Mouse (Mus musculus) lung, postnatal 0 days (tissue): ENCODE data around the gene Taco1. TPM values are rescaled to one million over a fixed set of nuclear protein-coding genes. Genes with fewer than 3 reads are reported as not detected.

Source experiments
- ATAC-seq: fragments of 200-750 bp; cut with Nextera tagmentation; 2 replicates; pipeline ENCODE4 v1.8.0; 2017; ENCODE audit warnings: moderate library complexity
- DNase-seq: peaks from one replicate; pipeline ENCODE4 v3.0.0-alpha.2; 2016; ENCODE audit warnings: low spot score
- H3K27ac ChIP-seq: fragments of 300-500 bp; sonication (generic); 2 replicates; pipeline ENCODE4 v1.5.1; 2014; ENCODE audit warnings: antibody characterized with exemption, mild to moderate bottlenecking, low read length, mixed read lengths
- H3K27me3 ChIP-seq: fragments of 300-500 bp; sonication (generic); replicated peaks from 2 replicates; pipeline ENCODE4 v1.6.1; 2014; ENCODE audit warnings: low read length, mixed read lengths; ENCODE audit not compliant: insufficient read depth
- H3K36me3 ChIP-seq: fragments of 300-500 bp; sonication (generic); 2 replicates; pipeline ENCODE4 v1.6.1; 2014; ENCODE audit warnings: low read length, mixed read lengths; ENCODE audit not compliant: insufficient read depth
- H3K4me1 ChIP-seq: fragments of 300-500 bp; sonication (generic); 2 replicates; pipeline ENCODE4 v1.6.1; 2014; ENCODE audit warnings: antibody characterized with exemption, low read depth, low read length, mixed read lengths; ENCODE audit not compliant: insufficient read depth
- H3K4me2 ChIP-seq: fragments of 300-500 bp; sonication (generic); replicated peaks from 2 replicates; pipeline ENCODE4 v1.6.1; 2014; ENCODE audit warnings: low read depth, mild to moderate bottlenecking, low read length, moderate library complexity, mixed read lengths
- H3K4me3 ChIP-seq: fragments of 300-500 bp; sonication (generic); 2 replicates; pipeline ENCODE4 v1.5.1; 2014; ENCODE audit warnings: low read depth, low read length
- H3K9ac ChIP-seq: fragments of 300-500 bp; sonication (generic); replicated peaks from 2 replicates; pipeline ENCODE4 v1.6.1; 2014; ENCODE audit warnings: low read depth, mild to moderate bottlenecking
- H3K9me3 ChIP-seq: fragments of 300-500 bp; sonication (generic); 2 replicates; pipeline ENCODE4 v1.6.1; 2016; ENCODE audit warnings: low read length, mixed read lengths
- CTCF ChIP-seq: IDR thresholded peaks from 2 replicates; pipeline ENCODE4 v1.5.1; 2016; ENCODE audit warnings: antibody characterized with exemption, mild to moderate bottlenecking
- EP300 ChIP-seq: IDR thresholded peaks from 2 replicates; pipeline ENCODE4 v1.6.1; 2016; ENCODE audit warnings: antibody characterized with exemption, mild to moderate bottlenecking, control low read depth
- WGBS: fragments of 180-500 bp; shearing (Covaris S2); extraction: QIAGEN DNeasy Blood & Tissue Kit; methylation state at CpG from one replicate; pipeline ENCODE4 v1.1.7; 2014; 5-methylcytosine and 5-hydroxymethylcytosine counted together
- polyA plus RNA-seq: library from polyadenylated mRNA; unstranded; fragments of >200 nt; fragmentation: Nextera tagmentation; extraction: Ambion mirVana; gene quantifications from 2 replicates; pipeline ENCODE4 v1.2.1, GENCODE M21; 2015

Gene Taco1
- polyA plus RNA-seq, 1 experiment from 2014 or later = 5.7 TPM

DNA sequence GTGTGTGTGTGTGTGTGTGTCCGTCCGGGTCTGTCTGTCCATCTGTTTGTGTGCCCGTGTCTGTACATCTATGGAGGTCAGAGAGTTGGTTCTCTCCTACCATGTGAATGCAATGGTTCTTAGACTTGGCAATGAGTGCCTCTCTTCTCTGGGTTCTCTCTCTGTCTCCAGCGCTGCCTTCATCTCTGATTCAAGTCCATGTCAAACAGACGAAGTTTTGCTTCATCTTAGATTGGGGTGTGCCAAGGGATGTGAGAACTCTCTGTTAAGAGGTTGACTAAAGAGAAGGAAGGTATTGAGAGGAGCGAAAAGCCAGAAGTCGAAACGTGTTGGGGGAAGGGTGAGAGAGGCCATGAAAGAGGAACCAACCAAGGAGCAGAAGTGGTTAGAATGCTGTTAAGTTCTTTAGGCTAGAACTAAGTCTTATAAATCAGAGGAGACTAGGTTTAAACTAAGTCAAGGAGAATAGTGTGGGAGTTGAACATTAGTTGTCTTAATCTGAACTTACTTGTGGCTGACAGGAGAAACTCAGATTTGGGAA lies 40.3 kb downstream of the Taco1 start:
- ATAC-seq (no peak), DNase-seq (peak; percentile 50)
- Histone ChIP-seq H3K4me1 (no peaks in the 10 kb centered on the region), H3K4me2 (no peak overlapping the region), H3K27ac (no peak overlapping the region), H3K36me3 (no peaks in the 10 kb centered on the region), H3K27me3 (no peaks in the 10 kb centered on the region), H3K4me3 (no peak overlapping the region), H3K9me3 (no peaks in the 10 kb centered on the region), H3K9ac (no peak overlapping the region)
- WGBS = 70% methylated on average over 8 of the region's 8 CpGs
- no peak for TF ChIP-seq EP300
- no peak for TF ChIP-seq CTCF

- Histone ChIP-seq H3K4me2 (no peak overlapping the region), H3K9me3 (no peaks in the 10 kb centered on the region), H3K27ac (no peak overlapping the region), H3K4me1 (no peaks in the 10 kb centered on the region), H3K4me3 (no peak overlapping the region), H3K36me3 (peaks cover 12% of the 10 kb centered on the region; the same call in 1 of the 2 replicates), H3K27me3 (no peaks in the 10 kb centered on the region), H3K9ac (no peak overlapping the region)
- no peak for DNase-seq
- TF ChIP-seq CTCF (no peak), EP300 (no peak)
- ATAC-seq = no peak
These were observed 45.8 kb downstream of the Taco1 start for GRCm38 (mm10) chr11:106111688-106112087.

- TF ChIP-seq EP300 = no peak
- no peak for TF ChIP-seq CTCF
- H3K9ac ChIP-seq = no peak overlapping the region
- ATAC-seq (no peak), DNase-seq (no peak)
- peak overlapping the region; percentile 16 for H3K27ac ChIP-seq
- H3K27me3 ChIP-seq = no peaks in the 10 kb centered on the region
- H3K9me3 ChIP-seq = no peaks in the 10 kb centered on the region
- 91% methylated on average over 5 of the region's 5 CpGs for WGBS
- H3K4me2 ChIP-seq = no peak overlapping the region
- no peak overlapping the region for H3K4me3 ChIP-seq
- peaks cover 28% of the 10 kb centered on the region for H3K36me3 ChIP-seq
- no peaks in the 10 kb centered on the region for H3K4me1 ChIP-seq
These were observed 56.4 kb downstream of the Taco1 start for GRCm38 (mm10) chr11:106122221-106122620.

- ATAC-seq = peak; percentile 59
- peaks cover 24% of the 10 kb centered on the region for H3K36me3 ChIP-seq
These were observed 56.9 kb downstream of the Taco1 start for GRCm38 (mm10) chr11:106122736-106123135.

More at GRCm38 (mm10) chr11:106122736-106123135, 56.9 kb downstream of the Taco1 start:
- Histone ChIP-seq H3K4me2 (no peak overlapping the region), H3K27me3 (no peaks in the 10 kb centered on the region), H3K4me1 (no peaks in the 10 kb centered on the region), H3K9me3 (no peaks in the 10 kb centered on the region), H3K27ac (peak overlapping the region; percentile 16), H3K4me3 (no peak overlapping the region), H3K9ac (no peak overlapping the region)
- peak; percentile 70 for DNase-seq
- WGBS = 57% methylated on average over 3 of the region's 3 CpGs
- TF ChIP-seq EP300 (no peak), CTCF (0 out of 2 replicates have a peak, but pooled peaks have one; percentile 2)

Other genes with a start within 250 kb of the Taco1 start
- 70.5 and 72.2 TPM in 2 replicates for gene Cyb561, start 112.7 kb upstream of the Taco1 start, polyA plus RNA-seq
- 73.6 and 74.6 TPM in 2 replicates for gene Ace, start 98.1 kb upstream of the Taco1 start, polyA plus RNA-seq
- 2.0 and 2.1 TPM in 2 replicates for gene Ace3, start 71.4 kb upstream of the Taco1 start, polyA plus RNA-seq
- 0.14 and 0.32 TPM in 2 replicates for gene Kcnh6, start 57.9 kb upstream of the Taco1 start, polyA plus RNA-seq
- 26.6 and 28.9 TPM in 2 replicates for gene Dcaf7, start 29.2 kb upstream of the Taco1 start, polyA plus RNA-seq
- gene Map3k3, start 18.6 kb downstream of the Taco1 start, polyA plus RNA-seq = 25.3 and 26.0 TPM in 2 replicates
- not detected in 2 replicates for gene Gm10840, start 94.8 kb downstream of the Taco1 start, polyA plus RNA-seq
- 225 and 226 TPM in 2 replicates for gene Limd2, start 94.8 kb downstream of the Taco1 start, polyA plus RNA-seq
- 14.9 and 15.4 TPM in 2 replicates for gene Strada, start 136.1 kb downstream of the Taco1 start, polyA plus RNA-seq
- gene Ccdc47, start 150.3 kb downstream of the Taco1 start, polyA plus RNA-seq = 67.7 and 71.1 TPM in 2 replicates
- gene Ddx42, start 150.9 kb downstream of the Taco1 start, polyA plus RNA-seq = 35.3 and 38.4 TPM in 2 replicates
- 18.7 and 19.0 TPM in 2 replicates for gene Ftsj3, start 190.0 kb downstream of the Taco1 start, polyA plus RNA-seq
- 150 and 153 TPM in 2 replicates for gene Psmc5, start 190.1 kb downstream of the Taco1 start, polyA plus RNA-seq
- gene Smarcd2, start 206.9 kb downstream of the Taco1 start, polyA plus RNA-seq = 46.9 and 55.5 TPM in 2 replicates
- 0.06 and 0.07 TPM in 2 replicates for gene Tcam1, start 210.6 kb downstream of the Taco1 start, polyA plus RNA-seq
- not detected in 2 replicates for gene Gh, start 235.8 kb downstream of the Taco1 start, polyA plus RNA-seq
- 10.8 and 11.8 TPM in 2 replicates for gene Cd79b, start 248.7 kb downstream of the Taco1 start, polyA plus RNA-seq